Mouse (Mus musculus) cortical plate, adult 2 months (tissue): ENCODE results near the gene Ctnnd2.

Experiments used
- CTCF ChIP-seq: fragments of 200-500 bp; IDR thresholded peaks from 2 replicates; pipeline ENCODE4 v1.5.1; 2011; ENCODE audit warnings: mild to moderate bottlenecking, control low read depth, low read length; ENCODE audit not compliant: insufficient read depth; ENCODE audit errors: extremely low read depth
- POLR2A ChIP-seq: fragments of 200-500 bp; IDR thresholded peaks from 2 replicates; pipeline ENCODE4 v1.6.1; 2011; ENCODE audit warnings: mild to moderate bottlenecking, low read length, control low read depth; ENCODE audit not compliant: insufficient read depth; ENCODE audit errors: extremely low read depth

- TF ChIP-seq POLR2A (no peak), CTCF (no peak)
These were observed 473.3 kb downstream of the Ctnnd2 start for GRCm38 (mm10) chr15:30645688-30646087.
